Mouse (Mus musculus) testis, adult 2 months (tissue): ENCODE data around the gene Luc7l. TPM values are rescaled to one million over a fixed set of nuclear protein-coding genes. Genes with fewer than 3 reads are reported as not detected.

Experiments
- H3K27ac ChIP-seq: fragments of 200-500 bp; 2 replicates; pipeline ENCODE4 v1.5.1; 2012; ENCODE audit warnings: low read depth, low read length; ENCODE audit not compliant: control insufficient read depth, insufficient read depth
- H3K27me3 ChIP-seq: fragments of 200-500 bp; 2 replicates; pipeline ENCODE4 v1.6.1; 2012; ENCODE audit warnings: mild to moderate bottlenecking, low read length, moderate library complexity; ENCODE audit not compliant: control insufficient read depth, insufficient read depth
- H3K36me3 ChIP-seq: fragments of 200-500 bp; 2 replicates; pipeline ENCODE4 v1.6.1; 2012; ENCODE audit warnings: mild to moderate bottlenecking, low read length; ENCODE audit not compliant: control insufficient read depth, insufficient read depth
- H3K4me1 ChIP-seq: fragments of 200-500 bp; 2 replicates; pipeline ENCODE4 v1.6.1; 2012; ENCODE audit warnings: low read length; ENCODE audit not compliant: control insufficient read depth, insufficient read depth
- H3K4me3 ChIP-seq: fragments of 200-500 bp; 2 replicates; pipeline ENCODE4 v1.5.1; 2012; ENCODE audit warnings: low read depth, mild to moderate bottlenecking, low read length, moderate library complexity, mixed read lengths; ENCODE audit not compliant: control insufficient read depth
- CTCF ChIP-seq: fragments of 200-500 bp; IDR thresholded peaks from 2 replicates; pipeline ENCODE4 v1.5.1; 2012; ENCODE audit warnings: low read depth, mild to moderate bottlenecking, inconsistent platforms, low read length, moderate library complexity; ENCODE audit not compliant: control insufficient read depth, insufficient read depth, insufficient replicate concordance
- POLR2A ChIP-seq: fragments of 200-500 bp; IDR thresholded peaks from 2 replicates; pipeline ENCODE4 v1.6.1; 2012; ENCODE audit warnings: low read depth, mild to moderate bottlenecking, inconsistent platforms, low read length, moderate library complexity; ENCODE audit not compliant: control insufficient read depth
- polyA plus RNA-seq: library from polyadenylated mRNA; depleted of rRNA; stranded (reverse); fragments of >200 nt; gene quantifications from 2 replicates; pipeline ENCODE4 v1.2.3, GENCODE M21; 2012; rRNA removed

Gene Luc7l
- 15.0 and 16.3 TPM in 2 replicates for polyA plus RNA-seq

DNA sequence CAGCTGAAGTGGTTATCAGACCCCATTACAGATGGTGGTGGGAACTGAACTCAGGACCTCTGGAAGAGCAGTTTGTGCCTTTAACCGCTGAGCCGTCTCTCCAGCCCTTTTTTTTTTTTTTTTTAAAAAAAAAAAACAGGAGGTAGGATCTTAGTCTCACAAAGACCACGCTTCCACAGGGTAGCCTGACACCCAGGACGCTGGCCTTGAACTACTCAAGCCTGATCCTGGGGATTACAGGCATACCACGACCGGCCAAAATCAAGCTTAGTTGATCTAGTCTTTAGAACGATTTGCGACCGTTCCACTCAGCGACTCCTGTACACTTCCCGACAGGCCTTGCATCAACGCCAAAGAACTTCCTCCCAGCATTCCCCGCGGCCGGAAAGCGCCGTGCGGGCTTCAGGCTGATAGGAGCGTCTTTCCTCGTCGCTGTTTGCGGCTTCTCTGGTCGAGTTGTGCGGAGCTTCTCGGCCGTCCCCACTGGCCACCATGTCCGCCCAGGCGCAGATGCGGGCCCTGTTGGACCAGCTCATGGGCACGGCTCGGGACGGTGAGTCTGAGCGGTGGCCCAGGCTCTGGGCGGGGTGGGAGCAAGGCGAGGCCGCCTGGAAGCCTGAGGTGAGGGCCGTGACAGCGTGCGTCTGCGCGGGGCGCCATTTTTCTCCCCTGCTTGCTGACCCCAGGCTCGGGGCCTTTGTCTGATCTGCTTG is at the start of gene Luc7l:
Luc7l (plus strand) TSS at position 358 of the 713 bp plus-strand sequence.
- Histone ChIP-seq H3K27me3 (no peaks in the 10 kb centered on the region), H3K36me3 (no peaks in the 10 kb centered on the region), H3K27ac (peak within 1 kb of the TSS; percentile 98), H3K4me3 (peak within 1 kb of the TSS; percentile 97), H3K4me1 (no peaks in the 10 kb centered on the region)
- peak; percentile 99 for TF ChIP-seq POLR2A
- TF ChIP-seq CTCF: no peak

- H3K27ac ChIP-seq: no peak overlapping the region
- no peaks in the 10 kb centered on the region for H3K36me3 ChIP-seq
- H3K4me3 ChIP-seq: peak overlapping the region; percentile 82
- TF ChIP-seq POLR2A: no peak
- TF ChIP-seq CTCF: no peak
- H3K4me1 ChIP-seq: peaks cover 48% of the 10 kb centered on the region
- H3K27me3 ChIP-seq: no peaks in the 10 kb centered on the region
Measured at GRCm38 (mm10) chr17:26203321-26203811, 49.3 kb upstream of the Luc7l start.

- TF ChIP-seq POLR2A (no peak), CTCF (no peak)
- Histone ChIP-seq H3K36me3 (no peaks in the 10 kb centered on the region), H3K27me3 (no peaks in the 10 kb centered on the region), H3K27ac (no peak overlapping the region), H3K4me3 (no peak overlapping the region), H3K4me1 (peaks cover 48% of the 10 kb centered on the region)
Measured at GRCm38 (mm10) chr17:26204766-26205165, 47.9 kb upstream of the Luc7l start.

GRCm38 (mm10) chr17:26206392-26206791 is 46.3 kb upstream of the Luc7l start:
- TF ChIP-seq POLR2A (no peak), CTCF (no peak)
- Histone ChIP-seq H3K4me1 (peaks cover 38% of the 10 kb centered on the region), H3K36me3 (no peaks in the 10 kb centered on the region), H3K27me3 (no peaks in the 10 kb centered on the region), H3K27ac (peak overlapping the region; percentile 49; the same call in 1 of the 2 replicates), H3K4me3 (no peak overlapping the region)

- TF ChIP-seq POLR2A (no peak), CTCF (no peak)
- Histone ChIP-seq H3K4me3 (peak within 1 kb of the TSS; percentile 10; the same call in 1 of the 2 replicates), H3K4me1 (peaks cover 33% of the 10 kb centered on the region), H3K27ac (peak within 1 kb of the TSS; percentile 60), H3K27me3 (no peaks in the 10 kb centered on the region), H3K36me3 (no peaks in the 10 kb centered on the region)
Measured at GRCm38 (mm10) chr17:26207686-26208085, 45.0 kb upstream of the Luc7l start, which contains the start of gene Arhgdig. Gene Arhgdig (minus strand): TSS chr17:26207786.

GRCm38 (mm10) chr17:26212241-26212640 is 40.5 kb upstream of the Luc7l start:
- Histone ChIP-seq H3K36me3 (no peaks in the 10 kb centered on the region), H3K4me3 (no peak overlapping the region), H3K27ac (no peak overlapping the region), H3K27me3 (no peaks in the 10 kb centered on the region), H3K4me1 (peaks cover 9% of the 10 kb centered on the region)
- TF ChIP-seq CTCF: no peak
- TF ChIP-seq POLR2A: no peak

GRCm38 (mm10) chr17:26212681-26213080 is 40.0 kb upstream of the Luc7l start:
- peak overlapping the region; percentile 34; the same call in 1 of the 2 replicates for H3K27ac ChIP-seq
- H3K4me3 ChIP-seq: no peak overlapping the region
- H3K27me3 ChIP-seq: no peaks in the 10 kb centered on the region
- no peaks in the 10 kb centered on the region for H3K36me3 ChIP-seq
- peaks cover 5% of the 10 kb centered on the region for H3K4me1 ChIP-seq
- TF ChIP-seq POLR2A (no peak), CTCF (no peak)
